Mouse (Mus musculus) spleen, adult 18-20 months (tissue): ENCODE results near the gene Adam1a.
"Not testable (repeated sequence)": the region's sequence is repeated elsewhere in the genome, so short reads cannot be mapped to it uniquely, and the experiment has no call there.

ENCODE experiments used
- DNase-seq, 2 experiments: peaks; one replicate each; pipeline ENCODE4 v3.0.0; 2022; ENCODE audit warnings: mixed read lengths in 2 of 2

The Adam1a gene

GRCm38 (mm10) chr5:121564468-121564895 is 19.2 kb upstream of the Adam1a start:
- DNase-seq, result peak; percentile 83 to 92

DNA sequence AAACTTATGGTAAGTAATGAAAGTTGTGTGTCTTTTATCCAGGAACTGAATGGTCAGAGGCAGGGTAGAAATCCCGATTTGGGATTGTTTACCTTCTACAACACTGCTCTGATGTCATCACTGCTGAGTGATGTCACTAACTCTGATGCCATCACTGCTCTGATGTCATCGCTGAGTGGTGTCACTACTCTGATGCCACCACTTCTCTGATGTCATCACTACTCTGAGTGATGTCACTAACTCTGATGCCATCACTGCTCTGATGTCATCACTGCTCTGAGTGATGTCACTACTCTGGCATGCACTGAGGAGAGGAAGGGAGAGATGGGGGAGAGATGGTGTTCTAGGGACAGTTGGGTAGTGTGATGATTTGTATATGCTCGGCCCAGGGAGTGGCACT is 17.2 kb upstream of the Adam1a start:
- no peak for DNase-seq

DNA sequence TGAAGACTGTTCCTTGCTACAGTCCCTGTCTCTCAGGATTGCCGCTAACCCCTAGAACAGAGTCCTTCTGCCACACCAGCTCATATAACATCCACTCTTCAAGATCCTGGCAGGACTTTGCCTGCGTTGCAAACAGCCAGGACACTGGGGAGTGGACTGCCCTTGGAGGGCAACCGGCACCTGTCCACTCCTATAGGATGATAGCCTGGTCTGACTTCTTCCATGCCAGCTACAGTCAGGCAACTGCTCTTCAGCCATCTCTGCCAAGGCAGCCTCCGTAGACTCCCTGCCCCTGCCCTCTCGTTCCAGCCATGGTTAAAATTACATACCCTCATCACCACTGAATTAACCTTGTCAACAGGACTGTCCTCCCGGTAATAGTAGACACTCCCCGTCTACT is 3.9 kb upstream of the Adam1a start:
- no peak for DNase-seq

DNA sequence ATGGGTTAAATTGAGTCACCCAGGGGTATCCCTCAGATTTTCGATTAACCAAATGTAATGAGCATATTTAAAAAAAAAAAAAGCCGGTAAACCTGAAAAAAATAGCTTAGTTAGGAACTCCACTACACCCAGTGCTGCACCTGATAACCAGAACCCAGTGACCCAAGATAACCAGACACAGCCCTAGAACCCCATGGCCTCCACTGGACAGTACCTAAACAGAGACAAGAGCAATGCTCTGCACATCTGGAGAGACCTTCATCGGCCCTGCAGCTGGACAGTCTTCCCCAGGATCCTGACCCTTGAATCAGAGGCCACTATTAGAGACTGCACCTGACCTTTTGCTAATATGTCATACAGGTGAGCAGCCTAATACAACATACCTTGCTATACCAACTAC is 1.8 kb upstream of the Adam1a start:
- no peak for DNase-seq

DNA sequence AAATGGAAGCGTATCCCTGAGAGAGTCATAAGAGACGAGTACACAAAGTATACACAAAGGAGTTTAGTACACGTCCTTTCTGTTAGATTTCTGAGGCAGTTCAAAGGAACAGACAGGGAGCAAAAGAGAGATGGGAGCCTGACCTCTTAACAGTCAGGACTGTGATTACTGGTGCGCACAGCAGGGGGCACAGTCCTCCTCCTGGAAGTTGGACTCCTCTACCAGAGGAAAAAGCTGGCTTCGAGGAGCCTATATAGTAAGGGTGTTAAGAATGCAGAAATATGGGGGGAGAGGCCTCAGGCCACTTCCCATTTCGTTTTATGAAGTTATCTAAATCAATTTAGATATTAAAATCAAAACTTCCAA is 1.2 kb upstream of the Adam1a start:
- peak in 1 of 2 experiments; percentile 39 for DNase-seq

DNA sequence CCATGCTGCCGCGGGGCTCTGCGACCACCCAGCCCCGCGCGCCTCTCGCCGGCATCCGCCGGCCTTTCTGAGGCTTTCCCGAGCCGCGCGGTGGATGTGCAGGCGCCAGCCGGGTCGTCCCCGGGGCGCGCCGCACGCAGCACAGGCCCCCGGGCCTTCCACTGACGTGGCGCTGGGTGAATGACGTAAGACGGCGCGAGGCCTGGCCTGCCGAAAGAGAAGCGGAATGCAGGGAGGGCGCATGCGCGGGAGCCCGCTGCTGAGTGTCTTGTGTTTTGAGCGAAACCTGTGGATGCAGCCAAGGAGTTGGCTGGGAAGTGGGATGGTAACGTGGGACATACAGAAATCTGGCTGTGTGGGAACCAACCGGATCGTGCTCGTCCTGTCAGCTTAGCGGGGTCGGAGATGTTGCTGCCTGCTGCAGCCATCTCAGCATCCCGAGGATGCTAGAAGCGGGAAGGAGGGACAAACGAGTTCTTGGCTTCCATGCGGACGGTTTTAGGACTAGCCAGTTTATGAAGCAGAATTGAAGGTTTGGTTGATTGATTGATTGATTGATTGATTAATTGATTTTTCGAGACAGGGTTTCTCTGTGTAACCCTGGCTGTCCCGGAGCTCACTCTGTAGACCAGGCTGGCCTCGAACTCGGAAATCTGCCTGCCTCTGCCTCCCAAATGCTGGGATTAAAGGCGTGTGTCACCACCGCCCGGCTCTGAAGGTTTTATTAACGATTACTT is 679 bp upstream of the Adam1a start, which contains the start of gene Mapkapk5:
Mapkapk5 (minus strand) TSS at position 113 of the 737 bp plus-strand sequence.
- peak; percentile 93 to 97 for DNase-seq

- no peak for DNase-seq
These were observed 1.9 kb downstream of the Adam1a start for GRCm38 (mm10) chr5:121543370-121543769.

DNA sequence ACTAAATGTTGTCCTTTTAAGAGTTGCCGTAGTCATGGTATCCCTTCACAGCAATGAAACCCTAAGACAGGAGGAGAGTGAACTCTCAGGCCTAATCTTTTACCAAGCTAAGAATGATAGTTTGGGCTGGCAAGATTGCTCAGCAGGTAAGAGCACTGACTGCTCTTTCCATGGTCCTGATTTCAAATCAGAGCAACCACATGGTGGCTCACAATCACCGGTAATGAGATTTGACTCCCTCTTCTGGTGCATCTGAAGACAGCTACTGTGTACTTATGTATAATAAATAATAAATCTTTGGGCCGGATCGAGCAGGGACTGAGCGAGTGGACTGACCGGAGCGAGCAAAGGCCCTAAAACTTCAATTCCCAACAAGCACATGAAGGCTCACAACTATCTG is 4.0 kb downstream of the Adam1a start:
- no peak for DNase-seq

GRCm38 (mm10) chr5:121540066-121540465 is 5.2 kb downstream of the Adam1a start:
- DNase-seq, result no peak

- no peak for DNase-seq
These were observed 7.7 kb downstream of the Adam1a start for GRCm38 (mm10) chr5:121537588-121537987.

- no peak for DNase-seq
These were observed 8.2 kb downstream of the Adam1a start for GRCm38 (mm10) chr5:121536921-121537555.

DNA sequence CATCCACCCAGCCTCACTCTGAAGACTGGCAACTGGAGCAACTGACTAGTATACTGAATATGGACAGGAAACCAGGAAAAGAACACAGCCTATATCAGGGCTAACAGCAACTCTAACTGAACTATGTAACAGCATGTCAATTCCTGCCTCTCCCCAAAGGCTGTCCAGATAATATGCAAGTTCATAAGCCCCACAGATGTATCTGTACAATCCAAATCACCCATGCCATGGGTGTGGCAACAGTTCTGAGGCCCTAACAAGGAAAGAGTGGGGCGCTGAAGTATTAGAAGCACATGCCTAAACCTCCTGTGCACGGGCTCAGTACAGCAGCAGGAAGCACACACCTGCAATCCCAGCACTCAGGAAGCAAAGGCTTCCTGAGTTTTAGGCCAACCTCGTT is 10.2 kb downstream of the Adam1a start:
- no peak for DNase-seq

DNA sequence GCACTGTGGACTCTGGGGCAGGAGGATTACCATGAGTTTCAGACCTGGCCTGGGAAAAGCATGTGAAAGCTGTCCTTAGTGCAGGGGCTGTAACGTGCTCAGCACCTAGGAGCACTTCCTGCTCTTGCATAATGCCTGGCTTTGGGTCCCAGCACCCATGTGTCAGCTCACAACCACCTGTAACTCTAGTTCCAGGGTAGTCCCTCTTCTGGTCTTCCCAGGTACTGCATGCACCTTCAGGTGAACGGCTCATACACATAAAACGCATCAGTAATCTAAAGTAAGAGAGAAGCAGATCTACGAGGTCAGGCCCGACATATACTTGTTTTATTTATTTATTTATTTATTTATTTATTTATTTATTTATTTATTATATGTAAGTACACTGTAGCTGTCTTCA is 10.8 kb downstream of the Adam1a start:
- peak in 1 of 2 experiments; percentile 8 for DNase-seq

- DNase-seq, result no peak
These were observed 18.3 kb downstream of the Adam1a start for GRCm38 (mm10) chr5:121526961-121527360.

- no peak for DNase-seq
These were observed 18.8 kb downstream of the Adam1a start for GRCm38 (mm10) chr5:121526526-121526925.

GRCm38 (mm10) chr5:121525774-121526450 is 19.4 kb downstream of the Adam1a start:
- DNase-seq, result no peak

GRCm38 (mm10) chr5:121519758-121520157 is 25.5 kb downstream of the Adam1a start:
- DNase-seq, result not testable (repeated sequence)

- DNase-seq, result no peak
These were observed 26.3 kb downstream of the Adam1a start for GRCm38 (mm10) chr5:121518983-121519382.

GRCm38 (mm10) chr5:121510009-121510408 is 35.3 kb downstream of the Adam1a start:
- DNase-seq, result no peak

GRCm38 (mm10) chr5:121506846-121507245 is 38.4 kb downstream of the Adam1a start:
- no peak for DNase-seq

GRCm38 (mm10) chr5:121503231-121503630 is 42.1 kb downstream of the Adam1a start, which contains the start of gene Adam1b:
Gene Adam1b, minus strand, starts transcription at chr5:121503435.
- DNase-seq, result no peak

GRCm38 (mm10) chr5:121501424-121501996 is 43.8 kb downstream of the Adam1a start:
- peak in 1 of 2 experiments; percentile 5 for DNase-seq

GRCm38 (mm10) chr5:121500719-121501118 is 44.6 kb downstream of the Adam1a start:
- DNase-seq, result no peak
